27 mouse cellular contexts compared by ENCODE assay signal in genomic region chr2:37838202-37838984, GRCm38 (mm10).
"Had no signal": no experiment of that assay in that cellular context is flagged by ENCODE, and none has a peak within 500 bp of the region (broad histone marks: within the 10 kb centered on the region; RNA-seq: fewer than 3 reads in every experiment).

No protein-coding gene starts in this region.

- H3K27ac ChIP-seq: limb, embryonic 10.5 days; limb, embryonic 12.5 days; limb, embryonic 13.5 days; limb, embryonic 15.5 days; liver, embryonic 12.5 days; liver, embryonic 13.5 days; liver, embryonic 14.5 days; liver, embryonic 15.5 days; lung, embryonic 15.5 days; macrophage; midbrain, embryonic 10.5 days; midbrain, embryonic 12.5 days; midbrain, embryonic 13.5 days; midbrain, embryonic 15.5 days had no signal

- H3K4me3 ChIP-seq: limb, embryonic 10.5 days; limb, embryonic 12.5 days; limb, embryonic 13.5 days; limb, embryonic 15.5 days; liver, embryonic 12.5 days; liver, embryonic 13.5 days; liver, embryonic 15.5 days; lung, embryonic 15.5 days; megakaryocyte, embryonic 14.5 days; midbrain, embryonic 10.5 days; midbrain, embryonic 12.5 days; midbrain, embryonic 13.5 days; midbrain, embryonic 15.5 days; myocyte had no signal

- H3K27me3 ChIP-seq: limb, embryonic 12.5 days; limb, embryonic 13.5 days; limb, embryonic 15.5 days; liver, embryonic 12.5 days; liver, embryonic 13.5 days; liver, embryonic 15.5 days; lung, embryonic 15.5 days; megakaryocyte, embryonic 14.5 days; midbrain, embryonic 13.5 days; midbrain, embryonic 15.5 days had no signal

- ATAC-seq: liver, embryonic 12.5 days; liver, postnatal 0 days; midbrain, embryonic 13.5 days; midbrain, embryonic 15.5 days; midbrain, embryonic 16.5 days had no signal

- H3K4me2 ChIP-seq: limb, embryonic 12.5 days; limb, embryonic 13.5 days; limb, embryonic 15.5 days; liver, embryonic 11.5 days; liver, embryonic 12.5 days; liver, embryonic 13.5 days; liver, embryonic 15.5 days; lung, embryonic 14.5 days; lung, embryonic 15.5 days; midbrain, embryonic 11.5 days; midbrain, embryonic 12.5 days; midbrain, embryonic 13.5 days; midbrain, embryonic 15.5 days had no signal

- H3K9me3 ChIP-seq: limb, embryonic 10.5 days; limb, embryonic 12.5 days; limb, embryonic 13.5 days; limb, embryonic 15.5 days; liver, embryonic 12.5 days; liver, embryonic 13.5 days; liver, embryonic 15.5 days; lung, embryonic 15.5 days; megakaryocyte, embryonic 14.5 days; midbrain, embryonic 10.5 days; midbrain, embryonic 12.5 days; midbrain, embryonic 13.5 days; midbrain, embryonic 15.5 days had no signal

- H3K9ac ChIP-seq: limb, embryonic 12.5 days; limb, embryonic 13.5 days; limb, embryonic 15.5 days; liver, embryonic 12.5 days; liver, embryonic 13.5 days; liver, embryonic 14.5 days; liver, embryonic 15.5 days; liver, postnatal 0 days; lung, embryonic 14.5 days; lung, embryonic 15.5 days; midbrain, embryonic 12.5 days; midbrain, embryonic 13.5 days; midbrain, embryonic 15.5 days had no signal

- DNase-seq: left cerebral cortex, postnatal 4 days; liver; liver, embryonic 13.5 days; liver, postnatal 0 days; lung, embryonic 14.5 days; lung, postnatal 10 days; lung, postnatal 14 days; lung, postnatal 4 days; midbrain, embryonic 14.5 days had no signal

- H3K36me3 ChIP-seq: liver, embryonic 12.5 days; liver, embryonic 15.5 days; lung, embryonic 15.5 days; midbrain, embryonic 10.5 days; midbrain, embryonic 12.5 days; midbrain, embryonic 15.5 days had no signal
